Mouse (Mus musculus) gastrocnemius, postnatal 14 days (tissue): ENCODE measurements around the gene Olfr827. TPM values are rescaled to one million over a fixed set of nuclear protein-coding genes. Genes with fewer than 3 reads are reported as not detected.

Experiments used
- DNase-seq: peaks from one replicate; pipeline ENCODE4 v3.0.0; 2021; ENCODE audit warnings: mixed read lengths
- intact Hi-C: fragments of 180-260 bp; cut with DNase I; formaldehyde crosslinking; loops from one replicate; pipeline ENCODE4 v1.15.1; 2025; ENCODE audit warnings: low total_unique reads
- long read RNA-seq, 2 experiments: library from polyadenylated mRNA; stranded (forward); transcript quantifications; one replicate each; pipeline ENCODE4 v2.0.0; 2021
- total RNA-seq, 2 experiments: library from RNA; stranded (reverse); gene quantifications; 2 replicates each; pipeline ENCODE4 v1.2.3; 2021

Gene Olfr827
- total RNA-seq = not detected
- long read RNA-seq, experiment 1 = 0 reads
- long read RNA-seq, experiment 2 = 0 reads

DNA sequence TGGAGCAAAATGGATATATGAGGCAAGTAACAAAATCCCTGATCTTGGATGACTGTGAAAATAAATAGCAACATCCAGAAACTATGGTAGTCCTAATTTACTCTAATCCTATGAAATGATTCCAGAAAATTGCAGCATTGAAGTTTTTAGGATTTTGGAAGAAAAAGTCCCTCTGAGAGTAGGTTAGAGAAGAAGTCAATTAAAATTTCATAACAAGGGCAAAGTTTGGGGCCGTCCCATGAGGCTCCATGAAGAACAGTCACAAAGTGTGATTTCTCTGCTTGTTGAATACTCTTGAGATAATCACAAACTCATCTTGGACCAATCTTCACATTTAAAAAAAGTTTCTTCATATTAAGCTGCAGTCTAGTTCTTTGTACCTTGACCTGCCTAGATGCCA, at the start of gene Olfr827:
Gene Olfr827 (minus strand): TSS at position 101 of the 400 bp plus-strand sequence.
- DNase-seq = no peak
- intact Hi-C loops = no loop called here

DNA sequence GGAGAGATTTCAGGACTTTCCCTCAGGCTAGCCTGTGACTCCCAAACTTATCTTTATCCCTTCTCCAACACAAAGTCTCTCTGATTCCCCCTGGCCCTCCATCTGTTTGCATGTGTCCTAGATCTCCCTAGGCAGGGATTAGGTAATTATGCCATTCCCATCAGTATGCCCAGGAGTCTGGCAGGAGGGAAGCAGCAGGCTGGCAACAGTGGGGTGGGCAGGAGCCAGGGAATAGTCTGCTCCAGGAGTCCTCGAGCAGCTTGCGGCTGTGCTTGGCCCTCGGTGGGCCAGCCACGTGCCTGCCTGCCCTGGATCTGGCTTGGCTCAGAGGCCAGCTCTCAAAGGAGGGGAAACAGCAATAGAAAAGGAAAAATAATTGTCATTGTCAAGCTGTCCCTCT, 49.0 kb upstream of the Olfr827 start:
- intact Hi-C loops = no loop called here
- peak; percentile 10 for DNase-seq

DNA sequence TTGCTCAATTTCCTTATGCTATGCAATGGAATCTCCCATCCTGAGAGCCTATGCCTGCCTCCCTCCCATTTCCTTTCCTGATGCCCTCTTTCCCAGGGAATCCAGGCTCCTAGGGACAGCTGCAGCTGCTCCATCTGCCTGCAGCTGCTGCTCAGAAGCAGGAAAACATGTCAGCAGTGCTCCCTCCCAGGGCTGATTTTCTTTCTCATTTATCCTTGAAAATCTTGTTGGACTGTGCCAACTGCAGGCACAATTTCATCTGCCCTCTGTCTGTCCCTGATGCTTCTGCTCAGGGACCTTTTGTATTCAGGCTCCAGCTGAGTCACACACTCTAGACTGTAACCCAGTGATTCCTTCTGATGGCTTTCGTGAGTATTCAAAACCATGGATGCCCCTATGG, 45.3 kb upstream of the Olfr827 start:
- intact Hi-C loops = no loop called here
- peak; percentile 4 for DNase-seq

DNA sequence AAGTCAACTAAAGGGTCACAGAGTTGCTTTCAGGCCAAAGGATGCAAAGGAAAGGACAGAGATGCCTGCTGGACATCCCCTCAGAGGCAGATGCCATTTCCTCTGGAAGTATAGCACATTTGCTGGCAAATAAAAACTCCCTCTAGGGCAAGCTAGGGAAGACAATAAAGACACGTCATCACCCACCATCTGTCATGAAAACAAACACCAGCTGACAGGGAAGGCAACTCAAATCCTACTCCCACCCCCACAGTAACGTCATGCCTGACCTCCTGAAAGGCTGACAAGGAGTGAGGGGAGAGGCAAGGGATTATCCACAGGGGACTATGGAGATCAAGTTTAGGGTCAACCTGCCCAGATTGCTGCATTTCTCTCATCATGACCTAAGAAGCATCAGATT, 30.1 kb upstream of the Olfr827 start:
- DNase-seq = no peak

DNA sequence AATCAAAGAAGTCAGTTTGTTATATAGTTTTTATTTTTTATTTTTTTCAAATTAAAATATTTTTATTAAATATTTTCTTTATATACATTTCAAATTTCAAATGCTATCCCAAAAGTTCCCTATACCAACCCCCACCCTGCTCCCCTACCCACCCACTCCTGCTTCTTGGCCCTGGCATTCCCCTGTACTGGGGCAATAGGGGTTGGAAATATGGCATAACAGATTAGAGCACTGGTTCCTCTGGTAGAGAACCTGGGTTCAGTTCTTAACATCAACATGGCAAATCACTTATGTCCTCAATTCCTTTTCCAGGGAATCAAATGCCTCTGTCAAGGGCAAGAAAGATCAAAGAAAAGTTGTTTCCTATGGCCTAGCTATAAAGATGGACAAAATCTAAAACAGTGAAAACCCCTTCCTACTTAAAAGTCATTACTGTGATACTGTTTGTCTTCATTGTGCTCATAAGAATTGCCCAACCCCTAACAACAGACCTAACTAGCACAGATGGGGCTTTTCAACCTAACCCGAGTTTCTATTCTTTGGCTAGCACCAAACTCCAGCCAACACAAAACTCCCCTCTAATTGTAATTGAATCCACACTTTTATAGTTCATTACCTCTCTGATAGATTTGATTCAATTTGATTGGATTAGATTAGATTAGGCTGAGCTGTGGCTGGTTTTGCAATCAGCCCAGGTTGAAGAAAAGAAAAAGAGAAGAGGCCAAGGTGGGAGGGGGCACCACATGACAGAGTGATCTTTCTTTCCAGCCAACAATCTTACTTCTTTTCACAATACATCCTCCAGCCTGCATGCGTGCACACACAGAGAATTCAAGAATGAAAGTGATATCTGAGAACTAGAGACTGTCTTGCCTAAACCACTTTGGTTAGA, 24.4 kb upstream of the Olfr827 start:
- no peak for DNase-seq
- intact Hi-C loops = no loop called here

More for the DNA sequence above, 30.1 kb upstream of the Olfr827 start:
- intact Hi-C loops = no loop called here

DNA sequence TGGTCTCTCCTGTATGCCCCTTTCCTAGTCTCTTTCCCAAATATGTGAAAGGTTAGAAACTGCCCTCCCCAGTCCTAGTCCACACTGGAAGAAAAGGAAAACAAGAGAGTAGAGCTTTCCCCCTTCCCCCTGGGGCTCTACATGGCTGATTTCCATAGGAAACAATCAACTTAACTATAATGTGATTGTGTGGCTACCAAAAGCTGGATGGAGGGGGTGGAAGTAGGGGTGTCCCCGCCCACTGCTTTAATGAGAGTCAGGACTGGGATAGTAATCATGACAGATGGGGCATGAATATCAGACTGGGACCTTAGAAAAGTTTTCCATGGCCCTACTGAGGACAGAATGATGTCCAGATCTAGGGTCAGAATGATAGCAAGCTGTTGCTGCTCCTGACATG, 20.4 kb upstream of the Olfr827 start:
- intact Hi-C loops = no loop called here
- no peak for DNase-seq

DNA sequence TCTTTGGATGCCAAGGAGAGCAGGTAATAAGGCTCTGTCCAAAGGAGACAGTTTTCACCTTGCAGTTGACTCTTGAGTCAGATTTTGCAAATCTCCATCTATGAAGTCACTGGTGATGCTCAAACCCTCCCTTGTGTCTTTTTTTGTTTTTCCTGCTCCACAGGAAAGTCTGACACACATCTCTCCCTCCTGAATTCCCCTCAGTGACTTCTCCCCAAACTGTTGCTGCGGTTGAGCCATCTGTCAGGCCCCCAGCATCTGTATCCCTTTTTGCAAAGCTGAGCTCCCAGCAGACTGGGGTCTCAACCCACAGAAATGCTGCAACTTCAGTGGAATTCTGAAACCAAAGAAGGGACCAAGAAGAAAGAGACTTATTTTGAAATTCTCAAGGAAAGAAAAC, 17.9 kb upstream of the Olfr827 start:
- DNase-seq = no peak
- intact Hi-C loops = no loop called here

DNA sequence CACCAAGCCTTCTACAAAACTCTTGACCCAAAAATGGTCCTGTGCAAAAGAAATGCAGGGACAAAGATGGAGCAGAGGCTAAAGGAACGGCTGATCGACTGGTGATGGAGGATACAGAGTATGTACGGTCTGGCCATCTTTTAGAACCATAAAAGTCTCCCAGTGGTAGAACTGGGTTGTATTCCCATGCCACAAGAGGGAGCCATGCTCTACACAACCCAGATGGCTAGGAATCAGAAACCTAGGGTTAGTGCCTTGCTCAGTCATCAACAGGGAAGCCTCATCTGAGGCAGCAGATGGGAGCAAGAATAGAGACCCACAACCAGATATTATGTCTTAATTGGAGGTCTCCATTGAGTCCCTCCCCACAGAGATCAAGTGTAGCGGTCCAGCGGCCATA, 15.4 kb upstream of the Olfr827 start:
- DNase-seq = no peak
- intact Hi-C loops = loop anchor here (2.0 kb wide), 1 partner anchor 69 kb away; no protein-coding TSS in a partner anchor

DNA sequence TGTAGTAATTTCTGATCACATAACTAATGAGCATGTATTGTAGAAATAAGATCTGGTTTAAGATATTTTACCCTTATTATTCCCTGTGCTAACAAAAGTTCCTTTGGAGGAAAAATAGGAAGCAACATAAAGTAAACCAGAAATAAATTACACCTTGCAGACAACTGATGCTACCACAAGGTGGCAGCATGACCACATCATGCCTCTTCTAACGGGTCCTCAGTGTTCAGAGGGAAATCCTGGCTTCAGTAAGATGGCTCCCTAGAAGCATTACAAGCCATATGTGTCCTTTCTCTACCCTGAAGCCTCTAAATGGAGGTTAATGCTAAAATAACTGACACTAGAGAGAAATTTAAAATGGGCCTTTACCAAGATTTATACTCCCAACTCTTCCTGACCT, 14.0 kb upstream of the Olfr827 start:
- intact Hi-C loops = loop anchor here (2.0 kb wide), 1 partner anchor 71 kb away; no protein-coding TSS in a partner anchor
- DNase-seq = peak; percentile 13

DNA sequence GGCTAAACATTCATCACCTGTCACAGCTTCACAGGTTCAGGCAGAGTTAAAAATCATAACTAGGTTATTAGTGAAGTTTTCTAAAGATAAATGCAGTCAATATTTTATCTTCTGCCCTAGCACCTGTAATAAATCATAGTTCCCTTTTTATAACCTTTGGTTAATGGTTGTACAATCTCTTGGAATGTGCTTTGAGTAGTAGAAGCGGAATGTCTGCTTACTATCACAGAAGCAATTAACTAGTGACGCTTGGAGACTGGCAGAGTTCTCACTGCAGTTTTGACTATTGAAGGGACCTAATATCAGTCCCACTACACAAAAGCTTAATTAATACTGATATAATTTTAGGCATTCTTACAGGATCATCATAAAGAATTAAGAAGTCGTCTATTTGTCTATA, 10.8 kb upstream of the Olfr827 start:
- DNase-seq = no peak
- intact Hi-C loops = no loop called here

DNA sequence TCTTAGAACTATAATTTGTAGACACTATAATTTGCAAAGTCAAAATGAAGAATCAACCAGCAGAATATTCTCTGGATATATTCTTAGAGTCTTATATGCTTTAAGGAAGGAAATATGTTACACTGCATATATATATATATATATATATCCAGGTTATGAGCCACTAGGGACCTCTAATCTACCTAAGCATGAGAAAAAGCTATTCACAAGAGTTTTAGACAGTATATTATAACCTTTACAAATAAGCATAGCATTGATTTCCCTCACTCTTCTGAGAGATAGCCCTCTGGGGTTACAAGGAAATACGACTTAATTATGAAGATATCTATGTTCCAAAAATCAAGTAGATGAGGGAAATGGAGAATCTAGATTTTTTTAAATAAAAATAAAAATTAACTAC, 30.1 kb downstream of the Olfr827 start, which contains the start of gene Olfr826:
Gene Olfr826 (minus strand): TSS at position 101 of the 400 bp plus-strand sequence.
- intact Hi-C loops = no loop called here
- no peak for DNase-seq

DNA sequence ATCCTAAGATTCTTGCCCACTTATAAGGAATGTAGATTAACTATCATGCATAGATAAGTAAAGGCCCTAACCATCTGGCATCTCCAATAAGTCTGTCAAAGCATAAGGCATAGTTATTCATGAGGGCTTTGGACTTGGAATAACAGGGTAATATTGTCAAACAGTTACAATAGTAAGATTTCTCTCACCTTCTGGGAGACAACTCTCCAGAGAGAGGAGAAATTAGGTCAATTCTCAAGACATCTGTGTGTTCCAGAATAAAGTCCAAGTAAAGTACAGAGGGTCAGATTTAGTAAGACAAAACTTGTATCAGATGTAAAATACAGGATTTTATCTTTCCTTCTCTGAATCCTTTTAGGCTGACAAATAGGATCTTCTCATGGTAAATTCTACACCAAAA, 47.5 kb downstream of the Olfr827 start, which contains the start of gene Olfr825:
Gene Olfr825 (minus strand): TSS at position 101 of the 400 bp plus-strand sequence.
- no peak for DNase-seq
- intact Hi-C loops = no loop called here

DNA sequence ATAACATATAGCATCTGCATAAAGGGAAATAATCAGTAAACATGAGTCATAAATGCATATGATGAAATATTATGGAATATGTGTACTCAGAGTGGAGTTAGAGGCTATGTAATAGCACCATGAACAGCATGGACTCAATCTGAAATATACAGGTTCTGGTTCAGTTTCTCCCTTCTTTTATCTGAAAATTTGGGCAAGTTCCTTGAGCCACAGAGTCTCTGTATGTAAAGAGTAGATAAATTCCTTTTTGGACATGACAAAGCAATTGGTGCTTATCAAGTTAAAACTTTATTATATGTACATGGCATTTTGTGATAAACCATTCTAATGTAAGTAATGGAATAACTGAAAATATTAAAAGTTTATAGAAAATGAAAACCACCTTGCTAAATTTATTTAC, 49.0 kb downstream of the Olfr827 start:
- DNase-seq = no peak
- intact Hi-C loops = no loop called here

Other genes starting within 250 kb of the Olfr827 start
- not detected for gene Olfr819, start 247.1 kb downstream of the Olfr827 start, total RNA-seq
- gene Olfr247, start 238.3 kb downstream of the Olfr827 start, total RNA-seq = not detected
- not detected for gene Gm10310, start 229.3 kb downstream of the Olfr827 start, total RNA-seq
- not detected for gene Olfr820, start 201.8 kb downstream of the Olfr827 start, total RNA-seq
- not detected for gene Olfr821, start 184.1 kb downstream of the Olfr827 start, total RNA-seq
- not detected for gene Olfr822, start 143.2 kb downstream of the Olfr827 start, total RNA-seq
- not detected for gene Olfr823, start 99.0 kb downstream of the Olfr827 start, total RNA-seq
- not detected for gene Olfr824, start 84.4 kb downstream of the Olfr827 start, total RNA-seq
- gene Olfr825, start 47.6 kb downstream of the Olfr827 start, total RNA-seq = not detected
- not detected for gene Olfr826, start 30.2 kb downstream of the Olfr827 start, total RNA-seq
- not detected for gene Neurod4, start 65.8 kb upstream of the Olfr827 start, total RNA-seq
- under 1 TPM; 0.53 to 0.55 TPM for gene Tespa1, start 108.5 kb upstream of the Olfr827 start, total RNA-seq
- gene Vmn2r84, start 179.9 kb upstream of the Olfr827 start, total RNA-seq = not detected
- gene Vmn2r85, start 215.3 kb upstream of the Olfr827 start, total RNA-seq = not detected
- not detected for gene Vmn2r86, start 241.6 kb upstream of the Olfr827 start, total RNA-seq